Mouse (Mus musculus) embryonic fibroblast, embryonic 13.5 days (primary cell): ENCODE results near the gene Eif4ebp2.

Experiments used
- CTCF ChIP-seq: IDR thresholded peaks from 2 replicates; pipeline ENCODE4 v1.5.1; 2011; ENCODE audit warnings: mild to moderate bottlenecking, control low read depth, low read length, moderate library complexity, borderline replicate concordance; ENCODE audit not compliant: insufficient read depth
- POLR2A ChIP-seq: IDR thresholded peaks from 2 replicates; pipeline ENCODE4 v1.6.1; 2011; ENCODE audit warnings: low read depth, mild to moderate bottlenecking, control low read depth, low read length, moderate library complexity

DNA sequence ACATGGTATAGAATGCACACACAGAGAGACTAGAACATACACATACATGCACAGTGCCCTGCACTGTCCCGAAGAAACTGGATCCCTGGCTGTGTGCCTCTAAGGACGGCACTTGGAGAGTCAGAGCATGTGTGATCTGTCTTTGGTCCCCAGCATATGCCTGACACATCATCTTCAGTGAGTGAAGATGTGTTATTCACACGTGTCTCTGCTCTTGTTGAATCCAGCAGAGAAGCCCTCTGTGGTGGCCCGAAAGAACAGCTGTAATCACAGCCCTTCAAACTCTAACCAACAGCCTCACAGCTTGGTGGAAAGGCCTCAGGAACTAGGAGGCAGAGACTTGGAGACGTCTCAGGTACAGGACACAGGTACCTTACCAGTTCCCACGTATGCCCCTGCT is 67.3 kb downstream of the Eif4ebp2 start:
- TF ChIP-seq CTCF: no peak
- no peak for TF ChIP-seq POLR2A
